1 mouse cellular context compared by ENCODE assay signal in the genomic region with DNA sequence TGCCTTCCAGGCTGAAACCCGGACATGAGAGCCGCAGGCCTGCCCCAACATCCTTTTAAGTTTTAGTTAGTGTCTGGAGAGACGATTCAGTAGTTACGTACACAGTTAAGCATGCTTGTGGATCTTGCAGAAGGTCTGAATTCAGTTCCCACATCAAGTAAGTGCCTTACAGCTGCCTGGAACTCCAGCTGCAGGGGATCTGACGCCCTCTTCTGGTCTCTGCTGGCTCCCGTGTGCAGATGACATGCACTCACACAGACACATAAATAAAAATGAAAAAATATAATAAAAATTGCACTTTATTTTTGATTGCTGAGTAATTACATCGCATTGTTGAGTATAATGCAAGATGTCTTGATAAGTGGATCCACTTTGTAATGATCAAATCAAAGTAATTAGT.
TF ChIP-seq lines count a peak whose summit lies in the region.

No protein-coding gene starts in this region.

TF ChIP-seq in MEL, 35 proteins besides CTCF, POLR2A, EP300 and RAD21:
- no peak for TF ChIP-seq BHLHE40 (IDR thresholded peaks at IDR 0.05; ENCODE audit: borderline replicate concordance, low read depth, low read length)
- no peak for TF ChIP-seq MYC (IDR thresholded peaks at IDR 0.05; ENCODE audit: low read depth, low read length)
- no peak for TF ChIP-seq ZMIZ1 (IDR thresholded peaks at IDR 0.05; ENCODE audit: low read depth, low read length)
- no peak for TF ChIP-seq UBTF (IDR thresholded peaks at IDR 0.05; ENCODE audit: borderline replicate concordance, insufficient read depth, low read depth, low read length)
- TF ChIP-seq GATA1 (IDR thresholded peaks at IDR 0.05; ENCODE audit: low read depth, low read length), result no peak
- TF ChIP-seq CHD2 (IDR thresholded peaks at IDR 0.05; ENCODE audit: low read length), result no peak
- no peak for TF ChIP-seq KAT2A (conservative IDR thresholded peaks at IDR 0.05; ENCODE audit: low read depth, low read length)
- peak; percentile 60 for TF ChIP-seq SMC3 (IDR thresholded peaks at IDR 0.05; ENCODE audit: low read depth, low read length)
- TF ChIP-seq MXI1 (IDR thresholded peaks at IDR 0.05; ENCODE audit: low read depth, low read length), result no peak
- TF ChIP-seq ZC3H11A (IDR thresholded peaks at IDR 0.05; ENCODE audit: low read depth, low read length), result peak; percentile 48
- no peak for TF ChIP-seq TAL1 (IDR thresholded peaks at IDR 0.05; ENCODE audit: low read length)
- TF ChIP-seq ELF1 (IDR thresholded peaks at IDR 0.05; ENCODE audit: low read depth, low read length), result no peak
- no peak for TF ChIP-seq USF1 (IDR thresholded peaks at IDR 0.05; ENCODE audit: low read depth, low read length)
- TF ChIP-seq ETS1 (IDR thresholded peaks at IDR 0.05; ENCODE audit: low read depth, low read length), result no peak
- no peak for TF ChIP-seq MAFK (IDR thresholded peaks at IDR 0.05; ENCODE audit: borderline replicate concordance, low read depth, low read length)
- no peak for TF ChIP-seq JUND (IDR thresholded peaks at IDR 0.05; ENCODE audit: low read depth, low read length)
- TF ChIP-seq HCFC1 (IDR thresholded peaks at IDR 0.05; ENCODE audit: low read depth, low read length), result no peak
- 0 out of 2 replicates have a peak, but pooled peaks have one; percentile 61 for TF ChIP-seq MAZ (IDR thresholded peaks at IDR 0.05; ENCODE audit: low read depth, low read length)
- TF ChIP-seq GABPA (IDR thresholded peaks at IDR 0.05; ENCODE audit: low read depth, low read length), result no peak
- TF ChIP-seq USF2 (IDR thresholded peaks at IDR 0.05; ENCODE audit: borderline replicate concordance in 1 of 2, insufficient read depth in 1 of 2, low read depth in 1 of 2, low read length in 2 of 2), result no peak
- 0 out of 2 replicates have a peak, but pooled peaks have one; percentile 23 for TF ChIP-seq TCF12 (IDR thresholded peaks at IDR 0.05; ENCODE audit: low read depth, low read length)
- TF ChIP-seq SIN3A (IDR thresholded peaks at IDR 0.05; ENCODE audit: low read length), result no peak; the same call in 1 of the 2 replicates
